Mouse (Mus musculus) adrenal gland, postnatal 14 days (tissue): ENCODE data around the gene Diras2. TPM values are rescaled to one million over a fixed set of nuclear protein-coding genes. Genes with fewer than 3 reads are reported as not detected.
"Not testable (repeated sequence)": the region's sequence is repeated elsewhere in the genome, so short reads cannot be mapped to it uniquely, and the experiment has no call there.

ENCODE experiments used
- DNase-seq: peaks from one replicate; pipeline ENCODE4 v3.0.0; 2021; ENCODE audit warnings: mixed read lengths
- total RNA-seq: library from RNA; stranded (reverse); gene quantifications from 2 replicates; pipeline ENCODE4 v1.2.3, GENCODE M21; 2021

Diras2 gene
- total RNA-seq, 1 experiment from 2014 or later, result 5.7 TPM

DNA sequence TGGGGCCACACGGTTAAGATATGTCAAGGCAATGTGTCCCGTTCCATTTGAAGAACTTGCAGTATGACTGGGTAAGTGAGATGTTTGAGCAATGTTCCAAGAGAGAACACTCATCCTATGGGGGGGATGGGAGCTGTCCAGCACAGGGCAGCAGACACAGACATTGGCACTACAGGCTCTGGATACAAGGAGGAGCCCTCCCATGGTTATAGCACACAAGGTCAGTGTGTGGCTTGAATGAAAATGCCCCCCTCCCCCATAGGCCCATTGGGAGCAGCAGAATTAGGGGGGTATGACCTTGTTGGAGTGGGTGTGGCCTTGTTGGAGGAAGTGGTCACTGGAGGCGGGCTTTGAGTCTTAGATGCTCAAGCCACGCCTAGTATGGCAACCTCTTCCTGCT, 12.7 kb downstream of the Diras2 start:
- DNase-seq, result peak; percentile 29

DNA sequence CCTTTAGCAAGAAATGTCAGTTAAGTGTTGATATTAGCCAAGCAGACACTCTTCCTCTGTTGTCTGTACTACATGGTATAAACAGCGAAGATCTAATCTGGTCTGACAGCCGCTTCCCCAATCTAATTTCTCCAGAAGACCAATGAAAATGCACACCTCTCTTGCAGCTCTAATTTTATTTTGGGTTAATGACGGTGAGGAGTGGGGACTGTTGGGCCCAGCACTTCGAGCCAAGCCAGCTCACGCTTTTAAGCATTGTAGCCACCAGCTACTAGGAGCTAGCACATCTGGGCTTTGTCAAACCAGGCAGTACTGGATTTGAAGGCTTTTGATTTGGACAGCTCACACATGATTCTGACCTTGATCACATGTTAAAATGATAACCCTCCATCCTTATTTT, 14.1 kb downstream of the Diras2 start:
- DNase-seq, result peak; percentile 18

- no peak for DNase-seq
Measured at GRCm38 (mm10) chr13:52516561-52516960, 14.5 kb downstream of the Diras2 start.

- no peak for DNase-seq
Measured at GRCm38 (mm10) chr13:52516051-52516450, 15.0 kb downstream of the Diras2 start.

DNA sequence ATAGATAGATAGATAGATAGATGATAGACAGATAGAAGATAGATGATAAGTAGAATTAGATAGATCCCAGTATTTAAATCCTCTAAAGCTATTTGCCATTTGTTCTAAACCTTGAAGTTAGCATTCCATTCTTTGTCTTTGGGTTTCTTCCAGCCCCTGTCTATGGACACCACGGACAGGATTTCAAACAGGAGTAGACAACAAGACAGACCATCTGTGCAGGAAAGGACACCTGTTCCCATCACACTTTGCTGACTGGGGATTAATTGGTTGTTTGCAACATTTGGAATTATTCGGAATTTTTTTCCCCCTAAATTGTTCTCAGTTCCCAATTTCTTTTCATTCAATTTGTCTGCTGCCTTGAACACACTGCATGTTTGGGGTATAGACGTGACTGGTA, 17.5 kb downstream of the Diras2 start:
- no peak for DNase-seq

- DNase-seq, result no peak
Measured at GRCm38 (mm10) chr13:52512356-52512755, 18.7 kb downstream of the Diras2 start.

- DNase-seq, result no peak
Measured at GRCm38 (mm10) chr13:52510172-52510880, 20.8 kb downstream of the Diras2 start.

DNA sequence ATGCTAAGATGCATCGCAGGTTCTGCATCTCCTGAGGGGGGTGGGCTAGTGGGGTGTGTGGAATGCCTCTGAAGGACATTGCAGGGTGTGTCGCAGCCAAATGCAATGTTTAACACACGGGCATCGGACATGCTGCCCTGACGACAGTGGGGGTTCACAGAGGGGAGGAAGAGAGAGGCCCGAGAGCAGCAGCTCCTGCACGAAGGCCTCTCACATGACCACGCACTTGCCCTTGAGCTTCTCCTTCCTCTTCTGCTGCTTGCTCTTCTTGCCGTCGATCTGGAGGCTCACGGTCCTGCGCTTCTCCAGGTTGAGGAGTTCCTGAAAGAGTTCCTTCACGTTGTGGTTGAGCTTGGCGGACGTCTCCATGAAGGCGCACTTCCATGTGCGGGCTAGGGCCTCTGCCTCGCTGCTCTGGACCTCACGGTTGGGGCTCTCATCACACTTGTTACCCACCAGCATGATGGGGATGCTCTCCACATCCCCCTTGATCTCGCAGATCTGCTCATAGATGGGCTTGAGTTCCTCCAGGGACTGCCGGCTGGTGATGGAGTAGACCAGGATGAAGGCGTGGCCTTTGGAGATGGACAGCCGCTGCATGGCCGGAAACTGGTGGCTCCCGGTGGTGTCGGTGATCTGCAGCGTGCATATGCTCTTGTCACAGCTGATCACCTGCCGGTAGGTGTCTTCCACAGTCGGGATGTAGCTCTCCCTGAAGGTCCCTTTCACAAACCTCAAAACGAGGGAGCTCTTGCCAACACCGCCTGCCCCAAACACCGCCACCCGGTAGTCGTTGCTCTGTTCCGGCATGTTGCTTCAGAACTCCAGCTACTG, 23.4 kb downstream of the Diras2 start:
- no peak for DNase-seq

DNA sequence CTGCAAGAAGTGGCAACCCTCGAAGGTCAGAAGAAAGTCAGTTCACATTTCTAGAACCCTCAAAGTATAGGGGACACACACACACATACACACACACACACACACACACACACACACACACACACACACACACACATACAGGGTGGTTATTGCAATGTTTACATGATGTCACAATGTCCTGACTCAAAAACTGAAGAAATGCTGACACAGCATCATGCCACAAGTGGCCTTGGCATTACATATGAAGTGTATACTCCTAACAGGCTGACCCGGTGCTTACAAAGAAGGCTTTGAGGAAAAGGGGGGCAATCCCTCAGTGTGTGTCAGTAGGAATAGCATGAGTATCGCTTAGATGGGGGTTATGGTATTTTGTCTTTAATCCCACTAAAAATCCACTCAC, 24.3 kb downstream of the Diras2 start:
- DNase-seq, result not testable (repeated sequence)

GRCm38 (mm10) chr13:52505683-52506285, 25.3 kb downstream of the Diras2 start:
- DNase-seq, result not testable (repeated sequence)

- no peak for DNase-seq
Measured at GRCm38 (mm10) chr13:52501686-52502085, 29.4 kb downstream of the Diras2 start.

- DNase-seq, result no peak
Measured at GRCm38 (mm10) chr13:52497029-52497550, 34.0 kb downstream of the Diras2 start.

DNA sequence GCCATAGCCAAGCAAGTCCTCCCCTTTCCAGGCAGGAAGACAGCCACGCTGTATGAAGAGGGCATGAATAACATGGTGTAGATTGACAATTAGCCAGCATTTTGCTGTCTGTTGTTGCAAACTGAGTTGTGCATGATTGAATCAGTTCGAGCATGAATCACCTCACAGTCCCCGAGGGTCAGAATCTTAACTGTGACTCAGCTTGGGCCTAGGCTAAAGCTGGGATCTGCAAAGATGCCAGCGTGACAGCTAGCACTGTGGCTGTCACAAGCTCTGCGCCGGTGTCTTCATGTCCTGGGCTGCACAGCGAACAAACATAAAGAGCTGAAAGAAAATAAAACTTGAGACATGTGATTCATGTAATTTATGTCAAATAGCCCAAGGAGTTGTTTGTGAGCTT, 42.3 kb downstream of the Diras2 start:
- DNase-seq, result peak; percentile 47

- DNase-seq, result no peak
Measured at GRCm38 (mm10) chr13:52484064-52484463, 47.0 kb downstream of the Diras2 start.

GRCm38 (mm10) chr13:52481786-52482185, 49.3 kb downstream of the Diras2 start:
- peak; percentile 45 for DNase-seq

- no peak for DNase-seq
Measured at GRCm38 (mm10) chr13:52479146-52479545, 51.9 kb downstream of the Diras2 start.

DNA sequence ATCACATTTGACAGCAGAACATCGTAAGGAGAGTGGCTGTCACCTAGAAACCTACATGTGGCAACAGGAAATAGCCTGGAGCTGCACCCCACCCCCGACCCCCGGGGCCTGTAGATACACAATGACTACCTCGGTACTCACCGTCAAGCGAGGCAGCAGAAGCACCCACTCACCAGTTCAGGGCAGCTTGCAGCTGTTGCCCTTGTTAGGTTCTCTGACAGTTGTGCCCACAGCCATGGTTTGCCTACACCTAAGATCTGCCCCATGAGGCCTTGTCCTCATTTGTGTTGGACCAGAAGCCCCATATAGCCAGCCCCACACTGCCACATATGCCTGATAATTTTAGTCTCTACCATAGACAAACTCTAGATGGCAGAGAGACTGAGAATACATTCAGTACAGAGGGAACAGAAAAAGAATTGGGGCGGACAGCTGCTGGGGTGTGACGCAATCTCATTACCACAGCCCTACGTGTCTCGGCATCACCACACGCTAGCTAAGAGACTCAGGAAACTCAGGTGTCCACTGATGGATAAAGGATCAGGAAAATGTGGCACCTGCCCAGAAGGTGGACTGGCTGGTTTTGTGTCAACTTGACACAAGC, 54.0 kb downstream of the Diras2 start:
- DNase-seq, result no peak

DNA sequence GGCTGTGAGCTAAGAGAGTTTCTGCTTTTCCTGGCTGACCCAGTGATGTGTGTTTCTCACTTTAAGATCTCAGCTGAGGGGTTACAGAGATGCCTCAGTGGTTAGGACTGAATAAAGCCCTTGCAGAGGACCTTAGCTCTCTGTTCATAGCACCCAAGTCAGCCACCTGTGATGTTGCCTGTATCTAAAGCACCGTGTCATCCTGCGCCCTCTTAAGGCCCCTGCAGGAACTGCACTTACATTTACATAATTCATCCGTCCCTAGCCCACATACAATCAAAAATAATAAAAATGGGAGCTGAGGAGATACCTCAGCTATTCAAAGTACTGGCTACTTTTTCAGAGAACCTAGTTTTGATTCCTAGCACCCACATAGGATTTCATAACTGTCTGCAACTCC, 54.9 kb downstream of the Diras2 start:
- peak; percentile 21 for DNase-seq

DNA sequence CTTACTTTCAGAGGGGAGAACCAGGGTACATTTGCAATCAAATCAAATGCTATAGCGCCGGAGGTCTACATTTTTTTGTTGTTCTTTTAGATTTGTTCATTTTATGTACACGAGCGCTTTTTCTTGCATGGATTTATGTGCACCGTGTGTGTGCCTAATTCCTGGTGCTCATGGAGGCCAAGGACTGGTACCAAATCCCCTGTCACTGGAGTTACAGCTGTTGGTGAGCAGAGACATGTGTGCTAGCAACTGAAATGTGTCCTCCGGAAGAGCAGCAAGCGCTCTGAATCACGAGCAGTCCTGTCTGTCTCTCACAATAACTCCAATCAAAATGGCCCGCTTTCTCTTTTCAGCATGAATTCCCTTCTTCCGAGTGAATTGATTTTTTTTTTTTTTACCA, 55.8 kb downstream of the Diras2 start:
- no peak for DNase-seq

- no peak for DNase-seq
Measured at GRCm38 (mm10) chr13:52474807-52475206, 56.3 kb downstream of the Diras2 start.

DNA sequence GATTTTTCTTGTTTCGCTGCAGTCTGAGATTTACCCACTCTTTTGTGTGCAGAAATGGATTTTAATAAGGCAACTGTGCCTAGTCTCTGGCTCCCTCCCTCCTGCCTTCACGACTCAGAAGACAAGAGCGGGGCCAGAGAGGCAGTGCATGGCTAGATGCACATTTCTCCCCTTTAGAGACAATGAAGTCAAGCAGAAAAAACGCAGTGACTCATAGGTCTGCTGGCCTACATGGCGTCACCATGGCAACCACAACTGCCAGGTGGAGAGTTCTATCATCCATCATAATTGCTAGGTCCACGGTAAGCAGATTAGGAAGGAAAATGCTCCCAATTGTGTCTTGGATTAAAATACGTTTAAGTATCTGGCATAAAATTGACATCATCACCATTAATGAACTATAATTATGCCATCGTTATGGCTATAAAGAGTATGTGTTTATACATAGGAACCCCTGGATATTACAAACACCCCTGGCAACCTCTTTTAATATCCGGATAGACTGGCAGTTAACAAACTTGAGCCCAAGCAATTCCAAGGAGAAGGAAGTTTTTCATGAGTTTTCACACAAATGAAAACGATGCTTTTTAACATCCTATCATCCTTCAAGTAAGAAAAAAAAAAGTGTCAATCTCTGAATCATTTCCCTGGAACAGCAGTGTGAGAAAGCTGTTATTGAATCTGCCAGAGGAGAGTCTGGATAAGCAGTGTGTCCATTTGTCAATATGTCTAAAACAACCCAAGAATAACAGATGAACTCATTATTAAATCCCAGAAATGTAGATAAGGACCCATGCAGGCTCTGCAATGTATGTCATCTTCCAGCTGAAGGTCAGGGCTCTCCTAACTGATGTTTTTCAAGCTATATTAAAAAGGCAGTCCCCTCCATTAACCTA, 61.0 kb downstream of the Diras2 start:
- peak; percentile 66 for DNase-seq
